Mouse (Mus musculus): Measurements from ENCODE around the gene Il16.

Gene Il16

GRCm38 (mm10) chr7:83611886-83612285, 133.6 kb downstream of the Il16 start:
- in situ Hi-C loops (cut with MboI, MseI) = loop anchor here (10.0 kb wide), 1 partner anchor 263 kb away; no protein-coding TSS in a partner anchor

- in situ Hi-C loops (cut with MboI, MseI) = loop anchor here (10.0 kb wide), 1 partner anchor 265 kb away; no protein-coding TSS in a partner anchor
Measured at GRCm38 (mm10) chr7:83609891-83610290, 135.6 kb downstream of the Il16 start.

GRCm38 (mm10) chr7:83606796-83607195, 138.7 kb downstream of the Il16 start:
- in situ Hi-C loops (cut with MboI, MseI) = no loop called here

- in situ Hi-C loops (cut with MboI, MseI) = no loop called here
Measured at GRCm38 (mm10) chr7:83604180-83604944, 141.2 kb downstream of the Il16 start.

GRCm38 (mm10) chr7:83599913-83600286, 145.6 kb downstream of the Il16 start:
- in situ Hi-C loops (cut with MboI, MseI) = no loop called here

- in situ Hi-C loops (cut with MboI, MseI) = no loop called here
Measured at GRCm38 (mm10) chr7:83598997-83599912, 146.3 kb downstream of the Il16 start.

GRCm38 (mm10) chr7:83597063-83597462, 148.5 kb downstream of the Il16 start:
- in situ Hi-C loops (cut with MboI, MseI) = no loop called here

GRCm38 (mm10) chr7:83594056-83594455, 151.5 kb downstream of the Il16 start:
- in situ Hi-C loops (cut with MboI, MseI) = no loop called here

All from T-helper 2 cell (primary cell).